Mouse (Mus musculus): ENCODE results near the gene Man1a.

Gene Man1a

DNA sequence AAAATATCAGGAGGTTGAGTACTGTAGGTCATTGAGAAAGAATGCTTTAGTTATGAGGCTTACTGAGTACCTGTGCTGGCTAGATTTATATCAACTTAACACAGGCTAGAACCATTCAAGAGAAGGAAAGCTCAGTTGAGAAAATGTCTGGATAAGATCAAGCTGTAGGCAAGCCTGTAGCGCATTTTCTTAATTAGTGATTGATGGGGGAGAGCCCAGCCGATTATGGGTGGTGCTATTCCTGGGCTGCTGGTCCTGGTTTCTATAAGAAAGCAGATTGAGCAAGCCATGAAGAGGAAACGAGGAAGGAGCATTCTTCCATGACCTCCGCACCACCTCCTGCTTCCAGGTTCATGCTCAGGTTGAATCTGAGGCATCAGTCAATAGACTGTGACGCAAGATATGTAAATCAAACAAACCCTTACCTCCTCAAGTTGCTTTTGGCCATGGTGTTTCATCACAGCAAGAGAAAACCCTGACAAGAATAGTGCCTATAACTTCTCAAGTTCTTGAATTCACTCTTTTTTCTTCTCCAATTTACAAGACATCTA lies 58.4 kb downstream of the Man1a start:
- DNase-seq (ENCODE audit: low read depth in 1 of 2, low spot score in 2 of 2) = no peak

DNA sequence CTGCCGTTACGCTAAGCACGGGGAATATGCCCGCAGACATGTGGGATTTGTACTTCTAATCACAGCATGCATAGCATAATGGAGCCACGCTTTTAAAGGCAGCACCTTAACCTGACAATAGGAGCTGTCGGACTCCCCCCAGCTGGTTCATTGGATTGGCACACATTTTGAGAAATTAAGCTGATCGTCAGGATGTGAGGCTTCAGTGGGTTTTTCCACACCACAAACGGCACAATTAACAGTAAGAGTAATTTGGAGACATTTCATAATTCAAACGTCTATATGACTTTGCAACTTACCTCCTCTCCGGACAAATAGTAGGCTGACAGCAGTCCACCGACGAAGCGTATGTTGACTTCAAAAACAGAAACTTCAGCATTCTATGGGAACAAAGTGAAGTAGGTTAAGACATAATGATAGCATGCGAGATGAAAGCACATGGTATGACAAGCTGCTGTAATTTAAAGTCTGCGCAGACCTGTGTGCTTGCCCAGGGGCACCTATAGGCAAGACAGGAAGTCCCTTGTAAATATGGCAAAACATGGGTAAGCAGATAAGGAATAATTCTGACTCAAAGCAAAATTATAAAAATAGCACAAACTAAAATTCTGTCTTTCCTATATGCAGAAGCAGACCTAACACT lies 62.2 kb downstream of the Man1a start:
- DNase-seq (ENCODE audit: low read depth in 1 of 2, low spot score in 2 of 2) = no peak

DNA sequence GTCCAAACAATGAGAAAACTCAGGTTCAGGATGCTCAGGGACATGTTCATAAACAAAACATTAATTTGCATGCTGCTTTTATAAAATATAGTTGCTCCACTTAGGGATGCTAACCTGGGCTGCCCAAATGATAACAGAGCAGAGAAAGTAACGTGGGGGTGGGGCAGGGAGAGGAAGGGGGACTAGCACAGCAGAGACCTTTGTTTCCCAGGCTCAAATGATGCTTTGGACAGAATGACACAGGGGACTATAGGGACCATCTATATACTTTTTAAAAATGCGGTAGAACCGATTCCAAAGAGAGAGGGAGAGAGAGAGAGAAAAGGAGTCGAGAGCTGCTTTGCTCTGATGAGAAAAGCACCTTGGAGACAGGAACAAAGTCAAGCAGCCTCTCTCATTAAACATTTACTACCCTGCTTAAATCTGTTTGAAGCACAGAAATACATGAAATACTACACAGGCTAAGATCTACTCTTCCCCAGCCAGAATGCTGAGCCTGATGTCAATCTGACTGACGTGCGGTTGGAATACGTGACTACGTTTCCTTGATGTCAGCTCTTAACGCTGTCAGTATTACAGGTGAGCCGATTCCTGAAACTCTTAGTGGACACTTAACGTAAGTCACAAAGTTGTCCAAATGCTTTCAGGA lies 63.1 kb downstream of the Man1a start:
- no peak for DNase-seq (ENCODE audit: low read depth in 1 of 2, low spot score in 2 of 2)

DNA sequence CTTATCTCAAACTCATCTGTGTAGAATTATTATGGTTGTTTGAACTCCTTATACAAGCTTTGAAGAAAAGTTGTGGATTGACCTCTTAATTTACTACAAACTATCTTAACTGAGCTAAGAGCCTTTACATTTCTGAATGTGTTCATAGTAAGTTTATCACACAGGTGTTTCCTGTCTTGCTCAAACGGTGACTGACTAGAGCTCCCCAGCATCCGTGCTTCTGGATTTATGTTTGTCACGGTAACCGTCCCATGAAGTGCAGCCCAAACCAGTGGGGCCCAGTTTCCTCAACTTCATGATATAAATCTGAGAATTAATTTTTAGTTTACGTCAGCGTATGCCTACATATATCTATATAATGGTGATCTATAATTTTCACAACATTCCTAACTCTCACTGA lies 67.3 kb downstream of the Man1a start:
- no peak for DNase-seq (ENCODE audit: low read depth in 1 of 2, low spot score in 2 of 2)

DNA sequence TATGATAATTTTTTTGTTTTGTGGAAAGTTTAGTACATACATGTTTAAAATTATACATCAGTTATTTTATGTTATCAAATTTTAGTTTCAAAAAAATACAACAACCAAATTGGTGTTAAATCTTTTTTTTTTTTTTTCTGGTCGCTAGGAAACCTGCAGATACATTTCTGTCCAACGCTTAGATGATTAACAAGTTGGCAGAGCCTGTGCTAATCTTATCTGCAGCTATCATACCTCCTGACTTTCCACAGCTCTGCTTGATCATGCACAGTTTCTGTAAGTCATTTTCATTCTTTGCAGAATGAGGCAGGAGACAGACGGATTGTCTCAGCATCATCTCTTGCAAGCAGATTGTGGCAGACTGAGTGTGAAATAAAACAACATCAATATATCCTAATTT lies 69.5 kb downstream of the Man1a start:
- no peak for DNase-seq (ENCODE audit: low read depth in 1 of 2, low spot score in 2 of 2)

DNA sequence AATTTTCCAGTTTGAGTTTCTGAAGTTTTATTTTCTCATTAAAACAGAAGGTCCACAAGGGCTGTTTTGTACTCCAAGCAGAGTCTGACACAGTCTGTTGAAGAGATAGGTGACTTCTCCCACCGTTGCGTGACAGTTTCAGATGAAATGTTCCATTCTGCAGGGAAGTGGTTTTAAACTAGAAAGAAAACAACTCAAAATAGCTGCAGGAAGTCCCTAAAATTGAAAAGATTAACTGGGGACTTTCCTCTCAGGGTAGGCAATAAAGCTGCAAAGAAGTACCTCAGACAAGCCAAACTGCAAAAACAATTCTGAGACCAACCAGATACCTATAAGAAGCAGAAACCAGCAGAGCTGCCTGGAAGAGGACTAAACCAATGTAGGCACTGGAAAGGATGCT lies 70.6 kb downstream of the Man1a start:
- no peak for DNase-seq (ENCODE audit: low read depth in 1 of 2, low spot score in 2 of 2)

DNA sequence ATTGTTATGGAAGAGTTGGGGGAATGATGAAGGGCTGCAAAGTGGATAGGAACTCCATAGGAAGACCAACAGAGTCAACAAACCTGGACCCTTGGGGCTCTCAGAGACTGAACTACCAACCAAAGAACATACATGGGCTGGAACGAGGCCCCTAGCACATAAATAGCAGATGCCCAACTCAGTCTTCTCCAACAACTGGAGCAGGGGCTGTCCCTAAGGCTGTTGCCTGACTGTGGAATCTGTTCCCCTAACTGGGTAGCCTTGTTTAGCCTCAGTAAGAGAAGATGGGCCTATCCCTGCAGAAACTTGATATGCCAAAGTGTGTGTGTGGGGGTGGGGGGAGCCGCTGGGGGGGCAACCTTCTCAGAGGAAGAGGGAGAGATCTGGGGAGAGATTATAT lies 73.5 kb downstream of the Man1a start:
- no peak for DNase-seq (ENCODE audit: low read depth in 1 of 2, low spot score in 2 of 2)

DNA sequence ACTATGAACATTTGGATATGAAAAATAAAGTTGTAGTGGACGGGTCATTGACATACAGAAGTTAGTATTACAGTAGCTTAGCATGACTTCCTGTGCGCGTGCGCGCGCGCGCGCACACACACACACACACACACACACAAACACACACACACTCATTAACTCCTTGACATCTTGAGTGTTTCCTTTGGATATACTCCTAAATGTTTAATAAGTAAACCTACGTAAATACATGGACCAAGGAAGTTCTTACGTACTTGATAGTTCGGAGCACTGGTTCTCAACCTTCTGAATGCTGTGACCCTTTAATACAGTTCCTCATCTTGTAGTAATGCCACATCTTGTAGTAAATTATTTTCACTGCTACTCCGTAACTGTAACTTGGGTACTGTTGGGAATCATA lies 79.1 kb downstream of the Man1a start:
- DNase-seq (ENCODE audit: low read depth in 1 of 2, low spot score in 2 of 2) = no peak

DNA sequence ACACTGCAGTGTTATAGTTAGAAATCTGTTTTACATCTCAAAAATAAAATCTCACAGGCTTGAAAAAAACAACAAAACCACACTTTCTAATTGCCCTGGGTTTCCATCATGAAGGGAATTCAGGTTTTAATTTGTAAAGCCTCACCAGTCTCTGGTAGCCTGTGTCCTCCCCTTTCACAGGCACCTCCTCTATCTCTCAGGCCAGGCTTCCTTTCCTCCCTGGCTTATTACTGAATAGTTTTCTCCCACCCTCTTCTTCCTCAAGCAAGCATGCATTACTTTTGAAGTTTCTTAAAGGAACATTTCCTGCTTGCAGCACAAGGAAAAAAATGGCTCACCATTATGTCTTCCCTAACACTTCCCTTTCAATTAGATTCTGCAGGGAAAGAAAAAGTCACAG lies 80.2 kb downstream of the Man1a start:
- no peak for DNase-seq (ENCODE audit: low read depth in 1 of 2, low spot score in 2 of 2)

DNA sequence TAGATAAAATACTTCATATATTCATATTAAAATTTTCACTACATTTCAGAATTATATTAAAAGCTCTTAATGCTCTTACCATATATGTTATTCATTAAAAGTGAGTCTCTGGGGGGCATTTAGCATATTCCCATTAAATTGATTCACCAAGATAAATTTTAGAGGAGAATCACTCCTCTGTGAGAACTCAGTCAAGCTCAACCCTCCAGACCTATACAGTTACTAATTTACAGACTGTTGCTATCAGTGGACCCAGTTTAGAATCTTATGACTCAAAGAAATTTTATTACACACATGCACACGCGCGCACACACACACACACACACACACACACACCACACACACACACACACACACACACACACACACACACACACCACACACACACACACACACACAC lies 81.8 kb downstream of the Man1a start:
- no peak for DNase-seq (ENCODE audit: low read depth in 1 of 2, low spot score in 2 of 2)

DNA sequence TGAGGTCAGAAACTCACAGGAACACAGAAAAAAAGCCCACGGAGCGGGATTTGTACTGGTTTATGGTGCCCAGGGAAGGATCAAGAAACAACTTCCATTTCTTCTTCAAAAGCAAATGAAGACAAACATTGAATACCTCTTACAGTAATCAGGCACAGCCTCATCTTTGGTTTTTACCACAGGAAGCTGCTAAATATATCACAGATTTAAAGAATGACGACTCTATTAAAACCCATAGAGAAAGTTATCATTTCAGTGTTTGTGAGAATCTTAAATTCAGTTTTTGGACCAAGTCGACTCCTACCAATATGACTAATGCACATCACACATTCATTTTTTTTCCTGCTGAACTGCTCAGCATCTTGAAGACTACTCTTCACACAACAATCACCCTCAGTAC lies 86.0 kb downstream of the Man1a start:
- no peak for DNase-seq (ENCODE audit: low read depth in 1 of 2, low spot score in 2 of 2)

DNA sequence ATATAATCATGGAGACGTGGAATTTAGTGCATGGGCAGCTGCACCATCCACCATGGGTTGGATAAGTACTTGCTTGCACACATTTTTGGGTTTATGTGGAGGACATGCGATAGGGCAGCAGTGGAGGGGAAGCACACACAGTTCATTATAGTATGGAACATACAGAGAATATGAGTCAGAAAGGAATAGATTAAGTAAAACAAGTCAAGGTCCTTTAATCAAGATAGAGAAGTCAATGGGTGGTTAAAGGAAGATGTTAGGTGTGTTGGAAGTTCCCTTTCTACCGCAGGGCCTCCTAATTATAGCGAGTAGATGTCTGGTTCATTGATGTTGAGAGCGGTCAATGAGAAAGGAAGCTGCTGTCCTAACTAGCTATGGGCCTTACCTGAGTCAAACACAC lies 91.5 kb downstream of the Man1a start:
- DNase-seq (ENCODE audit: low read depth in 1 of 2, low spot score in 2 of 2) = no peak

DNA sequence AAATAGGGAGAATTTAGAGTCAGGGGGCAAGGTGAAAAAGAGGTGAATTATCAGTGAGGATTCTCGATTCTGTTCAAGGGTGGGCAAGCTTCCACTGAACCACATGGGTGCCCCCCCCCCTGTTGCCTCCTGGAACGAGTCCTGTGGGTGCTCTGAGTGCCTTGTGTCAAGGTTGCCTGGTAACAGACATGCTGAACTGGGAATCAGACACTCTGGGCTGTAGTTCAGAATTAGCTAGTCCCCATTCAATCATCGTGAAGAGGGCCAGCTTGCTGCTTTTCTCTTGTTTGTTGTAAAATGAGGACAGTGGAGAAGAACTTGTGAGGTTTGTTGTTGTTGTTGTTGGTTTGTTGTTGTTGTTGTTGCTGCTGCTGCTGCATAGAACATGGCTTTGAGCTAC lies 92.3 kb downstream of the Man1a start:
- no peak for DNase-seq (ENCODE audit: low read depth in 1 of 2, low spot score in 2 of 2)

DNA sequence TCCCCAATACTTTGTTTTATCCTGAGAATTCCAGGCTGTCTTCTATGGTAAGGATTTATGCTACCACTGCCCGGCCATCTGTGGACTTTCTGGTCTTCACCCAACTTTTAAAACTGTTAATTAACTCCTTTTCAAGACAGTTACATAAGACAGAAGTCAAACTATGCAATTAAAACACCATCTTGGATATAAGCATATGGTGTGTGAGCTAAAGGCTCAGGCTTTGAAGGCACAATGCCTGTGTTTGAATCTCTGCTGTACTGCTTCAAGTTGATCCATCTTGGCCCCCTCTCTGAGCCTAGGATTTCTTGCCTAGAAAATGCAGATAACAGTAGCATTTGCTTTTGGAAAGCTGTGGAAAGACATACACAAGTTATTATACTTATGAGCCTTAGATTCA lies 97.8 kb downstream of the Man1a start:
- no peak for DNase-seq (ENCODE audit: low read depth in 1 of 2, low spot score in 2 of 2)

DNA sequence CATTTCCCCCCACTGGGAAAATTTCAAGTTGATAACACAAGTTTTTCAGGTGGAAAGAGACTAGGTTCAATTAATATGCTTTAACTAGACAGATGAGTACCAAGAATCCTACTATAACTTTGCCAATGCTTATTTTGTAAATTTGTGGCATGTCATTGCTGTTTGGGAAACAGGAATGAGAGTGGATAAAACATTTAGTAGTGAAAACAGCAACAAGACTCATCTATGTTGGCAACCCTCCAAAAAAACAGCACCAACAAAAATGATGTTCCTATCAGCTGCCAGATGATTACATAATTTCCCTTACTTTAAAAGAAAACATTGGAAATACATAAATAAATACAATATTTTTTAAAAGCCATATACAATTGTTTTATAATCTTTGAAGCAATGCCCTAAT lies 102.2 kb downstream of the Man1a start:
- DNase-seq (ENCODE audit: low read depth in 1 of 2, low spot score in 2 of 2) = no peak

DNA sequence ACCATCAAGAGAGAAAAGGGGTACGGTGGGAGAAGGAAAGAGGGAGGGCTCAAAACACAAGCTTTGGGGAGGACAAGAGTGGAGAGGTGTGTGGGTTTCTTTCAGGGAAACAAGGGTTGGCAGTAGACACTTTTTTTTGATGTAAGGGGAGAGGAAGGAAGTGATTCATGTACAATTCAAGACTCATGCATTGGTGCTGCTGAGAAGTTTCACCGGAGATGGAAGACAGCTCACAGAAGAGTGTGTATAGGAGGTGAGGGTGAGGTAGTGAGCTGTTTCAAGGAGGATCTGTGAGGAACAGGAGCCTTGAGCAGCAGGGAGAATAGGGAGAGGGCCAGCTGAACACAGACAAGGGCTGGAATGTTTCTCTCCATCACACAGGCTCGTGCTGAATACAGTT lies 116.7 kb downstream of the Man1a start:
- DNase-seq (ENCODE audit: low read depth in 1 of 2, low spot score in 2 of 2) = no peak

DNA sequence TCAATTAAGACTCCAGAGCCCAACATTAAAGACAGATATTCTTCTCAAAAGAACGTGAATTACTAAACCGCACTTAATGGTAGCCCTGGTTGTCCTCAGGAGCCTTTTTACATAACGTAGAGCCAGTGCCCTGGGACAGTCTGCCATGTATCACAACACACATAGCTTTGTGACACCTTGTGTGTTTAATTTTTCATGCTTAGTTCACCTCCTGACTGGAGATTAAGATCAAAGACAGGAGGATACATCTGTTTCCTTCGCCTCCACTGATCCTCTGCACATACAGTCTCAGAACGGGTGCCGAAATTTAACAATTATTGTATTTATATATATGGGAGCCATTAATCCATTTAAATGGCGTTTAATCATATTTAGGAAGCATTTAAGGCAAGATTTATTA lies 134.8 kb downstream of the Man1a start:
- no peak for DNase-seq (ENCODE audit: low read depth in 1 of 2, low spot score in 2 of 2)

DNA sequence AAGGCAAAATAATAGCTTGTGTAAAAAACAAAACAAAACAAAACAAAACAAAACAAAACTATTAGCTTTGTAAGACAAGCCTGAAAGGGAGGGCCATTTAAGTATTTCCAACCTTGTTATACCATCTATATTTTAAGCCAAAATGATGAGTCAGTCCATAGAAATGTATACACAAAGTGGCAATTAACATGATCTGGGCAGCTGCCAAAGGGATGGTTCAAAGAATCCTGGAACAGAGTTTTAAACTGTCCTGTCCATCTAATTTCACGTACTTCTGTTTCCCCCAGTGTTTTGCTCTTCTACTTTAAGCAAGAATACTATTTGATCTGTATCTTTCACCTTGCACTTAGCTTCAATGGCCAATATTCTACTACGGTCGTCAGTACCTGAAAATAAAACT lies 138.2 kb downstream of the Man1a start:
- no peak for DNase-seq (ENCODE audit: low read depth in 1 of 2, low spot score in 2 of 2)

DNA sequence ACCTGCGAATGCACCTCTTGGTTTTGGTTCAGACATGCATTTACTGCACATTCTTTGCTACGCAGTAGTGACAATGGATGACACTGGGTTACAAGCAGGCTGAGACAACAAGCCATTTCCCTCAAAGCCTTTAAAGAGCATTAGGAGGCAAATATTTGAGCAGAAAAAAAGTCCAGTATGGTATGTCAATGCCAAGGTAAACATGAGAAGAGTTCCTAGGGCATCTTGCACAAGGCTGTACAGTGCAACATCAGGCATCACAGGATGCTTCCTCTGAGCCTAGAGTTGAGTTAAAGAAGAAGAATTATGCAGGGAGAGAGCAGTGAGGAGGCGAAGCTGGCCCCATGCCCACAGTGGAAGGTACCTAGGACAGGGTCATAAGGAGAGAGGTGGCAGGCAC lies 140.3 kb downstream of the Man1a start:
- DNase-seq (ENCODE audit: low read depth in 1 of 2, low spot score in 2 of 2) = no peak

DNA sequence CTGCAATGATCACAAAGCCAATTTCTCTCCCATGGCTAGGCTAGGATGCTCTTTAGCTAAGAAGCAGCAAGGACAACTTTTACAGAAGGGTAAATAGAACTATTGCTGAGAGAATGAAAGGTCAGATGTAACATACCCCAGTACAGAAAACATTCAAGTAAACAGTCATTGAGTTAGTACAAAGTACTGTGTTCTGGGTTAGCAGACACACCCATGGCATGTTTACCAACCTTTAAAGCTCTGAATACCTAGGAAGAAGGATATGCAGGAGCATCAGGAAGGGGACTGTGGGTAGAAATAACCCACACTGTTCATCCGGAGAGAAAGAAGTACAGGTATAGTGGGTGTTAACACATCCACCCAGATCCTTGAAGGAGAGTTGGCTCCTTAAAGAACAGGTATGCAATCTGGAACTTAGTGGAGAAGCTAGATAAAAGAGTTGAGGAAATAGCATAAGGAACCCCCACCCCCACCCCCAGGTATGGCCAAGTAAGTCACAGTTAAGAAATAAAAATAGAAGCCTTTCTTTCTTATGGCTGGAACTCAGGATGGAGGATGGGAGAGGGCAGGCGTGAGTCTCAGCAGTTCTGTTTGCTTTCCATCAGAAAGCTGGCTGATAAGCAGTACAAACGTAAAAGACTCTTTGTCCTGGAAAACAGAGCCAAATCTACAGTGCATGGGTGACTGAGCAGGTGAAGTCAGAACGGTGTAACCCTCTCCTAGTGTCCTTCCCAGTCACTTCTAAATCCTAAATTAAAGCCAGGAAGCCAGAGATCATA lies 146.5 kb downstream of the Man1a start:
- no peak for DNase-seq (ENCODE audit: low read depth in 1 of 2, low spot score in 2 of 2)

DNA sequence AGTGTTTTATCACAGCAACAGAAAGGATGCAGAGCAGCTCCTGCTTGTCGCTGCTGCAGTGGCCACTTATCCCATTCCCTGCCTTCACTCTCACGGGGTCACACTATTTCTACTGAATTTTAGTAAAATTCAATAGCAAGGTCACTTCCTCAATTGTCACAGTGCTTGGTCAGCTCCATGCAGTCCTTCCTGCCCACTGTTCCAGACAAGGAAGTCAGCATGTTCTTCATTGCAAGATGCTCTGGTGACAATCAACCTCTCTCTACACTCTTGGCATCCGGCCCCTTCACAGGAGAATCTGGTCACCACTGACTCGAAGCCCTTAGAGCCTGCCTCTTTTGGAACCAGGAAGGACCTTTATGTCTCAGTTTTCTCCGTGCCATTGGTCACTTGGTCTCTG lies 148.5 kb downstream of the Man1a start:
- DNase-seq (ENCODE audit: low read depth in 1 of 2, low spot score in 2 of 2) = peak in 1 of 2 experiments; percentile 6

DNA sequence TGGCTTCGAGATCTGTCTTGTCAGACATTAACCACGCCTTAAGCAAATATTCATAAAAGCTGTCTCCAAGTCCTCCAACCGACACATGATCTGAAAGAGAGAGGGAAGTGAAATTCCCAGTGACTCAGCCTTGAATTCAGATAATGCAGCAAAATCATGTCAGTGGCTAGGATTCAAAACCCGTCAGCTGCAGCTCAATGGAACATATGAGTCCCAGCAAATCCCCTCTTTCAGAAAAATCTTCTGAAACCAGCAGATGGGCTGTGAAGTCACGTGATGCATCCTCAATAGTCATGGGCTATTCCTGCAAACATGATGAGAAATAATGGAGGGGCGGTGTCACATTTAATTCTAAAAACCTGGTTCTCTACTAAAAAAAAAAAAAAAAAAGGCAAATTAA lies 151.0 kb downstream of the Man1a start:
- DNase-seq (ENCODE audit: low read depth in 1 of 2, low spot score in 2 of 2) = peak in 1 of 2 experiments; percentile 11

All from monocyte, adult 2 months (primary cell).